Mouse (Mus musculus) layer of hippocampus, adult 11-12 months (tissue): ENCODE results near the gene Dydc2.

Experiments used
- DNase-seq: peaks from one replicate; pipeline ENCODE4 v3.0.0; 2022; ENCODE audit warnings: low spot score

Gene Dydc2

DNA sequence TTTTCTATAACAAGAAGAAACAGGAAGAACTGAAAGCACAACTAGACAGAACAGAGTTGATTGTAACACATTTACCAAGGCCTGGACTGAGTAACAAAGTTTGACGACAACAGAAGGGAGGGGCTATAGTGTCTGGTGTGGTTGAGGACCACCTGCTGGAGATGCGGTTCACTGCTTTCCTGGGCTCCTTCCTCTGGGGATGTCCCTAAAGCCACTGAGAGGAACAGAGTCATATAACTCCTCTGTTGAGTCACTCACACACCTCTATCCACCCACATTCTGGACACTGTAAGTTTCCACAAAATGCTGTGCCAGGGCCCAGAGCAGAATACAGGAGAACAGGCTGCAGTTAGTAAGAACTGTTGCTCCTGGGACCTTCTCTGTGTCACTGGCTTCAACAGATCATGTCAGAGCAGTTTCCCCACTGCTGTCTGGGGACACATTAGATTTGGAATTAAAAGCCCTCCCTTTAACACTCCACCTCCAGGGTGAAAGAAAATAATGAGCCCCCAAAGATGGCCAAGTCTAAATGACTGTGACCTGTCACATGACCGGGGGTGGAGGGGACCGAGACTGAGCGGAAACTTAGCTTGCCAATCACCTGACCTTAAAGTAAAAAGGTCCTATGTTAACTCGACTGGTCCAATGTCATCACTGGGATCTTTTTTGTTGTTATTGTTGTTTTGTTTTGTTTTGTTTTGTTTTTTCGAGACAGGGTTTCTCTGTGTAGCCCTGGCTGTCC lies 68.9 kb downstream of the Dydc2 start:
- no peak for DNase-seq
